Mouse (Mus musculus): Measurements from ENCODE around the gene Cep57l1. TPM values are rescaled to one million over a fixed set of nuclear protein-coding genes. Genes with fewer than 3 reads are reported as not detected.

Cep57l1 gene
- polyA plus RNA-seq, 1 experiment from 2014 or later, result 27.9 TPM

DNA sequence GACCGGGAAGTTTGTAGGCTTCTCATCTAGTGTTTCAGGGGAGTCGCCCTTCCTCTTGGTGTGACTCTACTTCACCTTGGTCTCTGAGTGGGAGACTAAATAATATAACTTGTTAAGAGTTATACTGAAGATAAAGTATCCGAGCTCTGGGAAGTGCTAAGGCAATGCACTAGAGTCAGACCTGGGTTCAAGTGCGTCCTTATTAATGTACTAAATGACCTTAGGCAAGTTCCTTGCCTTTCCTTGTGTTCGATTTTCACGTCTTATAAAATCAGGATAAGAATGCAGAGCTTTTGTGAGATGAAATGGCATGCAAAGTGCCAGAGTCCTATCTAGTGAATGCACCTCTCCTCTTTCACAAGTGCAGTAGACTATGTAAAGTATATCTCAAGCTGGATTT is 2.9 kb upstream of the Cep57l1 start:
- H3K36me3 ChIP-seq, result no peaks in the 10 kb centered on the region
- peaks cover 23% of the 10 kb centered on the region for H3K4me1 ChIP-seq
- no peak for ATAC-seq (ENCODE audit: borderline replicate concordance, extremely low read depth, low FRiP score, low TSS enrichment)
- peak overlapping the region; percentile 72 for H3K4me2 ChIP-seq
- 54% methylated on average over 6 of the region's 6 CpGs for WGBS
- H3K9me3 ChIP-seq, result no peaks in the 10 kb centered on the region
- H3K27ac ChIP-seq, result no peak overlapping the region
- no peak overlapping the region for H3K9ac ChIP-seq
- H3K4me3 ChIP-seq, result peak overlapping the region; percentile 19; the same call in 1 of the 2 replicates
- H3K27me3 ChIP-seq, result no peaks in the 10 kb centered on the region

DNA sequence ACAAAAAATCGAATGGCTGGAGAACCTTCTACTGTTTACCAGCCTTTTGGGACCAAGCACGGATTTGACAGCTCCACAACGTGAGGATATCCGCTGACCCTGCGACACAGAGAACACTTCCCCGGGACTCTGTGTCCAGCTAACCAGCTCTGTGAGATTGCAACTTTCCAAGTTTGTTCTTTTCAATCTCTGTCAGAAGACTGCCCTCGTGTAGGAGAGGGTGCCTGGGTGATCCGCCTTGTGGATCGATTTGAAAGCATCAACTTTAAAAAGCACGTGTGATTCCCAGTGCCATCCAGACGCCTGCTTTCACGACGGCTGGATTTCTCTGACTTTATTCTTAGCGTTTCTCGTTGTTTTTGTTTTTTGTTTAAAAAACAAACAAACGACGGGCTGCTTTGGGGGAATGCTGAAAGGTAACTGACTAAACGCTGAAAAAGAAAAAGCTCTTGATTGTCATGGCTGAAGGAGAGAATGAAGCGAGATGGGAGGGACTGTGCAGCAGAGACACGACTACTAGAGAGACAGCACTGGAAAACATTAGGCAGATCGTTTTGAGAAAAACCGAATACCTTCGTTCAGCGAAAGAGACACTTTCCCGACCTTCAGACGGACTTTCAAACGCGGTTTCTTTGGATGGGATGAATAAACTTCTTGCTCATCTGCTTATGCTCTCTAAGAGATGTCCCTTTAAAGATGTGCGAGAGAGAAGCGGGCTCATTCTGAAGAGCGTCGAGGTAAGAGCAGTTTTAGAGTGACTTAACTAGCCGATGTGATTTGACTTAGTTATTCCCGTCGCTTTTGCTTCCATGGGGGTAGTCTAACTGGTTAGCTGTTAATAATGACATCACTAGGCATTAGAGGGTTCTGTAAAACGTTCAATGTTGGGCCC is 1.1 kb upstream of the Cep57l1 start:
- no peaks in the 10 kb centered on the region for H3K9me3 ChIP-seq
- peak overlapping the region; percentile 80 for H3K4me3 ChIP-seq
- peaks cover 23% of the 10 kb centered on the region for H3K4me1 ChIP-seq
- H3K36me3 ChIP-seq, result no peaks in the 10 kb centered on the region
- H3K27ac ChIP-seq, result peak overlapping the region; percentile 99
- no peak for ATAC-seq (ENCODE audit: borderline replicate concordance, extremely low read depth, low FRiP score, low TSS enrichment)
- 1% methylated on average over 36 of the region's 36 CpGs for WGBS
- peak overlapping the region; percentile 73 for H3K9ac ChIP-seq
- no peaks in the 10 kb centered on the region for H3K27me3 ChIP-seq
- H3K4me2 ChIP-seq, result peak overlapping the region; percentile 72

DNA sequence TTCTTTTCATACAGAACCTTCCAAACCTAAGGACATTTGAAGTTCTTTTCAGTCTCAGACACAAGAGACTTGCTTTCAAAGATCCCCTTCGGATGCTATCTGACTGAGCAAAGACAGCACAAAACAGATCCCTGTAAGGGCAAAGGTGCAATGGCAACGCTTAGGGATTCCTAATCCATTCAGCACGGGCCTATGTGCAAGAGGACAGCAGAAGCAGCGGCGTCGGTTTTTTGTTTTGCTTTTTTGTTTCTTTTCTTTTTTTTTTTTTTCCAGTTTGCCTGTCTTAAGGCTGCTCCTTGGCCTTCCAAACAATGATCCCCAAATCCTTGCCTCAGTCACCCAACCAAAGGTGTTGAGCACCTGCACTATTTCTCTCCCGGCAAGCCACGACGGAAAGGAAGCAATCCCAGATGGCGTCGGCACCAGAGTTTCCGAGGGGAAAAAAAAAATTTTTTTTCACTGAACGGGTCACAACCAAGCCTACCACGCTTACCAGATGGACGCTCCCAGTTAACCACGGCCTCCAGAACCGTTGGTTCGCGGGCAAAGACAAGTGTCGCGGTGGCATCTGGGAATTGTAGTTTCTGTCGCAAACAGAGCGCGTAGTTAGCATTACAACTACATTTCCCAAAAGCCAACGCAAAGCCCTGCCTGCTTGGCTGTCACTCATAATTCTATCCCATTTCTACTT is 446 bp downstream of the Cep57l1 start:
- peak overlapping the region; percentile 72 for H3K4me2 ChIP-seq
- no peaks in the 10 kb centered on the region for H3K9me3 ChIP-seq
- peak overlapping the region; percentile 80 for H3K4me3 ChIP-seq
- 1% methylated on average over 25 of the region's 25 CpGs for WGBS
- peaks cover 23% of the 10 kb centered on the region for H3K4me1 ChIP-seq
- peak overlapping the region; percentile 73 for H3K9ac ChIP-seq
- H3K36me3 ChIP-seq, result no peaks in the 10 kb centered on the region
- no peaks in the 10 kb centered on the region for H3K27me3 ChIP-seq
- H3K27ac ChIP-seq, result peak overlapping the region; percentile 99
- peak; percentile 81 for ATAC-seq (ENCODE audit: borderline replicate concordance, extremely low read depth, low FRiP score, low TSS enrichment)

DNA sequence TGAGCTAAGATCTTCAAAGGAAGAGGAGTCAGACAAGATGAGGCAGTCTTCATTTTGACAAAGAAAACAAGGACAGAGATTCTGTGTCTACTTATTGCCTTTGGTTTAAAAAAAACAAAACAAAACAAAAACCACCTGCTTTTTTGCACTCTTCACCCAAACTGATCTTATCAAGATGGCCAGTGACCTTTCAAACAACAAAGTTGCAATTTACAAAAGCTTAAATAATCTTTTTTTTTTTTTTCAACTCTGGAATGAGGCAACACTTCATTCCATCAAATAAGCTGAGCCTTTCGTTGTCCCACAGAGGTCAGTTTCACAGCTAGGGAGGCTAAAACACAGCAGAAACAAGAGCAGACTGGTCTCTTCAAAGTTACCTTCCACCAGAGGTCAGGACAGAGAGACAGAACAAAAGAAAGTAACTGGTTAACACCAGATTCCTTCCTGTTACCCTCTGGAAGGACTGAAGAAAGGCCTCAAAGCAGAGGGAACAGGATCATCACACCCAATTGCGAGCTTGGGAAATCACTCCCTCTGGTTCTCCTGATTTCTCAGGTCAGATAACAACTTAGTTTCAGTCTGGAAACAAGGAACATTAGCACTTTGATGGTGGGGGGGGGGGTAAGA is 3.8 kb downstream of the Cep57l1 start:
- Histone ChIP-seq H3K27me3 (no peaks in the 10 kb centered on the region), H3K4me2 (no peak overlapping the region), H3K27ac (no peak overlapping the region), H3K9ac (no peak overlapping the region), H3K4me1 (no peaks in the 10 kb centered on the region), H3K9me3 (no peaks in the 10 kb centered on the region; the same call in 1 of the 2 replicates), H3K36me3 (peaks cover 18% of the 10 kb centered on the region), H3K4me3 (no peak overlapping the region)
- ATAC-seq (ENCODE audit: borderline replicate concordance, extremely low read depth, low FRiP score, low TSS enrichment), result no peak
- WGBS, result 72% methylated on average over 2 of the region's 2 CpGs

GRCm38 (mm10) chr10:41804711-41805110 is 5.0 kb downstream of the Cep57l1 start:
- Histone ChIP-seq H3K9ac (no peak overlapping the region), H3K4me1 (no peaks in the 10 kb centered on the region), H3K4me3 (no peak overlapping the region), H3K27me3 (no peaks in the 10 kb centered on the region), H3K27ac (no peak overlapping the region), H3K9me3 (no peaks in the 10 kb centered on the region; the same call in 1 of the 2 replicates), H3K36me3 (peaks cover 29% of the 10 kb centered on the region), H3K4me2 (no peak overlapping the region)
- WGBS, result 87% methylated on average over 3 of the region's 3 CpGs
- no peak for ATAC-seq (ENCODE audit: borderline replicate concordance, extremely low read depth, low FRiP score, low TSS enrichment)

DNA sequence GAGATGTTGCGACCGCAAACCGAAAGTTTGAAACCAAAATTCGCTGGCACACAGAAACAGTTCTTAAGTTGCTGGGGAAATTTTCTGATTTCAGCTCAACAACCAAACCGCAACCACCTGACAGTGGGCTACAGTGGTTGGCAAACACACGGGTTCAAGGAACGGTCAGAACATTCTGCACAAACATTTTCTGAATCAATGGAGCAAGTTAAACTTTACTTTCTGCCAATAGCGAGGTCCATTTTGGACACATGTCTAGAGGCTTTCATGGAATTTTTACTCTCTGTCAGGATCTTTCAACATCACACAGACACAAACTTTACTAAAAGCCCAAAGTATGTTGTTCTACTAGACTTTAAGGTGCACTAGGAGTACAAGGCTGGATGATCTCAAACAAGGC is 6.2 kb downstream of the Cep57l1 start:
- Histone ChIP-seq H3K27ac (no peak overlapping the region), H3K4me2 (no peak overlapping the region), H3K36me3 (peaks cover 36% of the 10 kb centered on the region), H3K4me3 (no peak overlapping the region), H3K4me1 (no peaks in the 10 kb centered on the region), H3K9ac (no peak overlapping the region), H3K9me3 (no peaks in the 10 kb centered on the region; the same call in 1 of the 2 replicates), H3K27me3 (no peaks in the 10 kb centered on the region)
- ATAC-seq (ENCODE audit: borderline replicate concordance, extremely low read depth, low FRiP score, low TSS enrichment), result no peak
- WGBS, result 95% methylated on average over 8 of the region's 8 CpGs

- ATAC-seq (ENCODE audit: borderline replicate concordance, extremely low read depth, low FRiP score, low TSS enrichment), result no peak
- H3K36me3 ChIP-seq, result peaks cover 50% of the 10 kb centered on the region
These were observed 12.4 kb downstream of the Cep57l1 start for GRCm38 (mm10) chr10:41797253-41797652.

GRCm38 (mm10) chr10:41792375-41792774 is 17.3 kb downstream of the Cep57l1 start:
- Histone ChIP-seq H3K4me2 (no peak overlapping the region), H3K9ac (no peak overlapping the region), H3K27ac (no peak overlapping the region), H3K4me3 (no peak overlapping the region), H3K9me3 (no peaks in the 10 kb centered on the region; the same call in 1 of the 2 replicates), H3K36me3 (peaks cover 8% of the 10 kb centered on the region), H3K4me1 (no peaks in the 10 kb centered on the region), H3K27me3 (no peaks in the 10 kb centered on the region)
- WGBS, result 91% methylated on average over 6 of the region's 6 CpGs
- no peak for ATAC-seq (ENCODE audit: borderline replicate concordance, extremely low read depth, low FRiP score, low TSS enrichment)

More at GRCm38 (mm10) chr10:41797253-41797652, 12.4 kb downstream of the Cep57l1 start:
- Histone ChIP-seq H3K4me1 (no peaks in the 10 kb centered on the region), H3K27ac (no peak overlapping the region), H3K9ac (no peak overlapping the region), H3K9me3 (no peaks in the 10 kb centered on the region), H3K27me3 (no peaks in the 10 kb centered on the region), H3K4me3 (no peak overlapping the region), H3K4me2 (no peak overlapping the region)
- 99% methylated on average over 8 of the region's 8 CpGs for WGBS

GRCm38 (mm10) chr10:41767254-41767653 is 42.4 kb downstream of the Cep57l1 start:
- Histone ChIP-seq H3K4me3 (no peak overlapping the region), H3K4me2 (no peak overlapping the region), H3K4me1 (no peaks in the 10 kb centered on the region), H3K9me3 (no peaks in the 10 kb centered on the region), H3K36me3 (no peaks in the 10 kb centered on the region), H3K27me3 (no peaks in the 10 kb centered on the region), H3K9ac (no peak overlapping the region), H3K27ac (no peak overlapping the region)
- no peak for ATAC-seq (ENCODE audit: borderline replicate concordance, extremely low read depth, low FRiP score, low TSS enrichment)
- WGBS, result 89% methylated on average over 6 of the region's 6 CpGs

DNA sequence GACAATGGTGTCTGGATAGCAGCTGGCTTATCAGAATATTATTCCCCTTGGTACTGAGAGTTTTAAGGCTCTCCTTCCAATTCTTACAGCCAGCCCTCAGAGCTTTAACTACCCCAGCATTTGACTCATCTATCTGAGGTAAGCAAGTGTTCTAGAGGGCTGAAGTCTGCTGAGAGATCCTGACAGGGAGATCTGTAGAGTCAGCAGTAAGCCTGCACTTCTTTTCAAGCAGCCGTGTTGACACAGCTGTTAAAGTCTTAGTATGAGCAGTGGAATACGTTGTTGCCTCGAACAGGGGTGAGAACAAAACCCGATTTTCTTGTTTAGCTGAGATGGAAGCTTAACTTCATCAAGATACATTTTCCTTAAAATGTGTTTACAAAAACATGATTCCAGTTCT is 43.4 kb downstream of the Cep57l1 start:
- no peak overlapping the region for H3K27ac ChIP-seq
- 48% methylated on average over 4 of the region's 4 CpGs for WGBS
- no peaks in the 10 kb centered on the region for H3K4me1 ChIP-seq
- H3K9ac ChIP-seq, result no peak overlapping the region
- H3K36me3 ChIP-seq, result no peaks in the 10 kb centered on the region
- H3K4me2 ChIP-seq, result no peak overlapping the region
- no peaks in the 10 kb centered on the region for H3K9me3 ChIP-seq
- H3K4me3 ChIP-seq, result no peak overlapping the region
- no peaks in the 10 kb centered on the region for H3K27me3 ChIP-seq
- no peak for ATAC-seq (ENCODE audit: borderline replicate concordance, extremely low read depth, low FRiP score, low TSS enrichment)

DNA sequence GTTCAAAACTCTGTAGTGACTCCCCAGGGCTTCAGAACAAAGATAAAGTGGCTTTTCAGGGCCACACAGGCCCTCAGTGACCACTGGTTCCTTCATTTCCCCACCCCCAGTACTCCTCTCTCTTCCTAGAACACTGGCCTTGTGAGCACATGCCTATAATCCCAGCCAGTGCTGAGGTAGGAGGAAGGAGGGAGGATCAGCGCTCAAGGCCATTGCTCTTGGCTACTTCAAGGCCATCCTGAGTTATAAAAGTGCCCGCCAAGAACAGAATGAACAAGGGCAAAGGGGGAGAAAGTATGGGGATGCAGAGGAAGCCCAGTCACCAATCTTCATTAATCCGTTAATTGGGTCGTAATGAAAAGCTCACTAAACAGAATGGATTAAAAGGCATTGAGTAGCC is 44.1 kb downstream of the Cep57l1 start:
- Histone ChIP-seq H3K27ac (no peak overlapping the region), H3K4me3 (no peak overlapping the region), H3K36me3 (no peaks in the 10 kb centered on the region), H3K9me3 (no peaks in the 10 kb centered on the region), H3K27me3 (no peaks in the 10 kb centered on the region), H3K9ac (no peak overlapping the region), H3K4me2 (no peak overlapping the region), H3K4me1 (no peaks in the 10 kb centered on the region)
- WGBS, result 93% methylated on average over 4 of the region's 4 CpGs
- no peak for ATAC-seq (ENCODE audit: borderline replicate concordance, extremely low read depth, low FRiP score, low TSS enrichment)

All from lung, embryonic 15.5 days (tissue).